Mouse (Mus musculus) heart, postnatal 4 days (tissue): ENCODE measurements around the gene Fndc3b. TPM values are rescaled to one million over a fixed set of nuclear protein-coding genes. Genes with fewer than 3 reads are reported as not detected.

ENCODE experiments used
- DNase-seq: peaks from one replicate; pipeline ENCODE4 v3.0.0; 2021
- total RNA-seq, 2 experiments: library from RNA; stranded (reverse); gene quantifications; 2 replicates each; pipeline ENCODE4 v1.2.3; 2021

The Fndc3b gene
- total RNA-seq, 2 experiments from 2014 or later = 83.4 to 89.7 TPM

- DNase-seq = no peak
Observed at GRCm38 (mm10) chr3:27553781-27554180, 157.3 kb downstream of the Fndc3b start.

GRCm38 (mm10) chr3:27551005-27551404 is 160.1 kb downstream of the Fndc3b start:
- no peak for DNase-seq

DNA sequence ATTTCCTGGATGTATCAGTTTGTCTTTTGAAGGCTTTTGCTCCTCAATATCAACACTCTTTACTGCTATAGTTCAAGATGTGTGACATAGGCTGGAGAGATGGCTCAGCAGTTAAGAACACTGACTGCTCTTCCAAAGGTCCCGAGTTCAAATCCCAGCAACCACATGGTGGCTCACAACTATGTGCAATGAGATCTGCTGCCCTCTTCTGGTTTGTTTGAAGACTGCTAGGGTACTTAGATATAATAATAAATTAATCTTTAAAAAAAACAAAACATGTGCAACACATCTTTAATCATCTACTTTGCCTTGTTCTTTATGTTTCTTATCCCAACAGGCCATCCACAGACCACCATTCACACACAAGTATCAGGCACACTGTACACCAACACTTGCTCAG is 160.7 kb downstream of the Fndc3b start:
- DNase-seq = no peak

DNA sequence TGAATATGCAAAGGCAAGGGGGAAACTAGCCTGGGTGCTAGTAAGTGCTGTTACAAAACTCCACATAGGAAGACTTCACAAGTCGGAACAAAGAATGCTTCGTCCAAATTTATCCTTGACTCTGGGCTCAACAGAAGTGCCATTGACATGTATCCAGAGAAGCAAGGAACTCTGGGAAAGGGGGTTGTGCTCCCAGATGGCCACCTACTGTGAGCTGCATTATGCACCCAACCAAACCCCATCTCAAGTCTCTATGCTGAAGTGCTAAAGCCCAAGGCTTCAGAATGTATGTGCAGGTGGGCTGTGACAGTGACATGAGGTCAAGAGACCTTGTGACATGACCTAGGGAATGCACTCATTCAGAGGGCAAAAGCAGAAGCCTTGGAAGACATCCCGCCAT is 165.5 kb downstream of the Fndc3b start:
- DNase-seq = no peak

- no peak for DNase-seq
Observed at GRCm38 (mm10) chr3:27544061-27544460, 167.0 kb downstream of the Fndc3b start.

DNA sequence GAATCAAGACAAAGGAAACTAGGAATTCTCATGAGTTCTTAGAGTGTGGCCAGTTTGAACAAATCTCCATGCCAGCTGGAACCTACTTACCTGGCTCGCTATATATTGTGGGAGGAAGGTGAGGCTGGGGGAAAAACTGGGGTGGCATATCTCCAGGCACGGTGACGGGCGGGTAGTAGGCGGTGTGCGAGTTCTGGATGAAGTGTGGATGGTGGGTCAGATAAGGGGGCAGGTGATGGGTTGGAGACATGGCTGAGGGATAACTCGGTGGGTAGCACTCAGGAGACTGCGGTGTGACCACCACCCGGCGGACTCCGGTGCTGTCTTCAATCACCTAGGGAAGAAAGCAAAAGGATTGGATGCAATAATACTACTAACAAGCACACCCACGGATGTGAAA is 169.3 kb downstream of the Fndc3b start:
- DNase-seq = no peak

- DNase-seq = no peak
Observed at GRCm38 (mm10) chr3:27541181-27541580, 169.9 kb downstream of the Fndc3b start.

DNA sequence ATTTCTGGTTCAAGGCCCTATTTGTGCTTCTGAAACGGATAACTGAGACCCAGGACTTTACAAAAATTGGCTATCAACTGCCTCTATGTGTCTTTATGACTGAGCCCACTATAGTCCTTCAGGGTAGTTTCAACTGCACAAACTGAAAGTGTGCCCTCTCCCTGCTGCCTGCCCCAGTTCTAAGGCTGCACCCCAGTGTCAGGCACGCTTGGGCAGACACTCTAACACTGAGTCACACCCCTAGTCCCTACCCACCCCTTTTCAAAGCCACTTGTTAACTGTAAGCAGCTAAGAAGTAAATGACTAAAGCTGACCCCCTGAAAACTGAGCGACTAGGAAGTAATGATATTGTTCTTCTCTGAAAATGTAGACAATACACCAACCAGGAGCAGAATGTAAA is 176.9 kb downstream of the Fndc3b start:
- no peak for DNase-seq

DNA sequence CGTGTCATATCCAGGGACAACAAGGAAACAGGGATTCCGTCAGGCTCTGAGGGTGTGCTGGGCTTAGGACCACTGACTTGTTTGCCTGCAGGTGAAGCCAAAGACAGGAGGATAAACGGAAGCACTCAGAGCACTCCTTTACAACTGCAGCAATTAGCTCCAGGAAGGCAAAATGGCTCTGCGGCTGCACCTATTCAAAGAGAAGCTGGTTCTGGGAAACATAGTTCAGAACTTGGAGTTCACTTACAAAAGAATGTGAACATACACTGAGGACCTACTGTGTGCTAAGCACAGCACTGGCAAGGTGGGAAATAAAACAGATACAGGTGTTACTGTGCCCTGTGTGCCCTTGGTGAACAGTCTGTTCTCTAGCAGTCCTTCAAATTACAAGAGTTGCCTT is 177.4 kb downstream of the Fndc3b start:
- no peak for DNase-seq

DNA sequence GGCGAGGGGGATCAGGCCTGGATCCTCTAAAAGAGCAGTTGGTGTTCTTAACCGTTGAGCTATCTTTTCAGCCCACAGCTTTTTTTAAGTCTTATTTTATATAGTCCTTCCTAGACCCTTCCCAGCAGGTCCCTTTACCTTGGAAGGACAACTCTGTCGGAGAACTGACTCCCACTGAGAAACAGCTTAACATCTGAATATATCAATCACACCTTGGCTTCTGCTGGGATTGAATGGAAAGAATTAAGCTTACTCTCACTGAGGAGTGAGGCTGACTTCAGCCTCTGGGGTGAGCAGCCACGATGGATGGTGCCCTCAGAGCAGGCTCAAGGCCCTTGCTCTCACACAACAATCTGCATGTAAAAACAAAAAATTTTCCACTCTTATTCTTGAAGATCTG is 179.1 kb downstream of the Fndc3b start:
- DNase-seq = no peak

DNA sequence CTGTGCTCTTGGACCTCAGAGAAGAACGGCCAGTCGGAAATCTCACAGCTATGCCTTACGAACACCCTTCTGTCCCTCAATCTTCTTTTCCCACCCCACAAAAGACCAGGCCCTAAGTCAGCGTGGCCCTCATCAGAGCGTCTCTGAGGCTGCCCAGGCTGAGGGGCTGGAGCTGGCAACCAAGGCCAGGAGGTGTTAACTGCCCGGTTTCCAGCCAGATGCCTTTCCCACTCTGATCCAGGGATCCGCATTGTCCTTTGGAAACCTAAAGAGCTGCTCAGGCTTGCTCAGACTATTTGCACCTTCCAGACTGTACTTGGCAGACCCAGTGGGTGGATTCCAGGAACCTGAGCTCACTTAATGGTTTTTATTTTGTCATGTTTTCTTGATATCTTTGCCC is 180.7 kb downstream of the Fndc3b start:
- DNase-seq = peak; percentile 12

- DNase-seq = no peak
Observed at GRCm38 (mm10) chr3:27529221-27530051, 181.7 kb downstream of the Fndc3b start.

- no peak for DNase-seq
Observed at GRCm38 (mm10) chr3:27526991-27527390, 184.1 kb downstream of the Fndc3b start.

GRCm38 (mm10) chr3:27523176-27523936 is 187.8 kb downstream of the Fndc3b start:
- no peak for DNase-seq

- no peak for DNase-seq
Observed at GRCm38 (mm10) chr3:27520391-27520790, 190.7 kb downstream of the Fndc3b start.

DNA sequence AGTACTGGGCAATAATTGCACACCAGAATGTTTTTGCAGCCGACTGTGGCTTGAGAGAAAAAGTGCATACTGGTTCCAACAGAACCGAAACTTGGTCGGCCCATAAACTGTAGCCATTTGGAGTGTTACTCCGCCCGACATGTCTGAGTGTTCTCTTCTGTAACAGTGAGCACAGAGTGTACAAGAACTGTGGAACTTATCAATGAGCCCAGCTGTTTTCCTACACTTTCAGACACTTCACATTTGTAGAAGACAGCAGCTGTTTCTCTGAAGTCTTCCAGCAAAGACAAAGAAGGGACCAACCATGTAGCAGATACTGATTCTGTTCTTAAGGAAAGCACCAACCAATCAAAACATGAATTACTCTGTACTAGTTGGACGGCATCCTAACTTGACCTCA is 191.6 kb downstream of the Fndc3b start:
- peak; percentile 19 for DNase-seq

GRCm38 (mm10) chr3:27518935-27519334 is 192.2 kb downstream of the Fndc3b start:
- DNase-seq = no peak

- DNase-seq = peak; percentile 27
Observed at GRCm38 (mm10) chr3:27516536-27516935, 194.6 kb downstream of the Fndc3b start.

GRCm38 (mm10) chr3:27511765-27512164 is 199.3 kb downstream of the Fndc3b start:
- DNase-seq = no peak

DNA sequence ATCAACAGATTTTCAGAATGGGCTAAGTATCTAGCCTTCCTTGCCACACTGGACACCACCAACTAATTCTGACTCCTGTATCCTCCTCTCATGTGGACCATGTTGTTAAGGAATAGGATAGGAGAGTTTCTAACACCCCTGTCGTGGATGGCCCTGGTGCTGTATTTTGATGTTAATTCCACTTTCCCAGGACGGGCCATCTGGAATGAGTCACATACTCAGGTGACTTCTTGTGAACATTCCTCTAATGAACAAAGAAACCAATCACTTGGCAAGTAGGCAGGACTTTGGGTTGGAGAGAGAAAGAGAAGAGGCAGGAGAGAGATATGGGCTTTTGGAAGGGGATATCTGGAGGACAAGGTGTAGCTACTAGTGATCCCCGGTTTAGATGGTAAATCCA is 204.2 kb downstream of the Fndc3b start:
- no peak for DNase-seq

DNA sequence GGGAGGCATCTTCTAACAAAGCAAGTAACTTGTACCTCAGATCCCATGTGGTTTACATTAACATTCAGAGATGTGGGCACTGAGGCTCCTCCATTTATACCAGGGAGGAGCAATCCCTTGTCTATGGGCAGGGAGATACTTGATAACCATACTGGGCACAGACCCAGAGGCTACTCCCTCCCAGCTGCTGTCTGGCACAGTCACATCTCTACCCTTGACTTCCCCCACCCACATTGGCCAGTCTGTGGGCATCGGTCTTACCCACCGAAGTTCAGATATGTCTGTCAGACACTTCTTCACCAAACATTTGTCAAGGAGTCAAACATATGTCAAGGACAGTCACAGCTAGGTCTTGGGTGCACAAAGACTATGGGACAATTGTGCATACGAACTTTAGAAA is 205.5 kb downstream of the Fndc3b start:
- no peak for DNase-seq

DNA sequence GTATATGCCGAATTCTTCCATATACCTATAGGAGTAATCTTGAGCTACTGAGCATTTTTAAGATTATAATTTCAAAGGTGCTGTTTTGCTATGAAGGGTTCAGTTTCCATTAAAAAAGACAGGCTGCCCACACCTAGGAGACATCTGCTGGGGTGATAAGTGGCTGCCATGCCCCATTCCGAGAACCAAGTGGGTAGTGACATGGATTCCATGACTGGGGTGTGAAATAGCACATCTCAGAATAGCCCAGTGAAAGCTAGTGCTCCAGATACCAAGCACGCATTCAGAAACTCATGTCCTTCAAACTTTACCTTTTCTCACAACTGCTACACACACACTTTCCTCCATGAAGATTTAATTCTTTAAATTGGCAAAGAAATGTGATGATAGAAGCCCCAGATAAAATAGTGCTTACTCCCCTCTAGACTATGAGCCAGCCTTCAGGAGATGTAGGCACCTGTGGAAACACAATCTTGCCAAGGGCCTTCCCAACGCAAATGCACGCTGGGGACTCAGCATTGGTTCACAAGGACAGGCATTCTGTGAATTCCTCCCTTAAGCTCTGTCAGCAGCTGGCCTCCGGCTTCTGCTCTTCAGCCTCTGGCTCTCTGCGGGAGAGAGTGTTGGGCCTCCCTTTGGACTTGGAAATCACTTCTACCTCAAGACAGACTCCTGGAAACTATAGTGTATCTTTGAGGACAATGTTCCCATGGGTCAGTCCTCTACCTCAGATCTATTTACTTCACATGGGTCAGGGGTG is 207.6 kb downstream of the Fndc3b start:
- peak; percentile 19 for DNase-seq
